Mouse (Mus musculus) lung, adult 18-20 months (tissue): ENCODE measurements around the gene Mpp3.

Source experiments
- DNase-seq, 2 experiments: peaks; one replicate each; pipeline ENCODE4 v3.0.0; 2022; ENCODE audit warnings: mixed read lengths in 2 of 2

The Mpp3 gene

DNA sequence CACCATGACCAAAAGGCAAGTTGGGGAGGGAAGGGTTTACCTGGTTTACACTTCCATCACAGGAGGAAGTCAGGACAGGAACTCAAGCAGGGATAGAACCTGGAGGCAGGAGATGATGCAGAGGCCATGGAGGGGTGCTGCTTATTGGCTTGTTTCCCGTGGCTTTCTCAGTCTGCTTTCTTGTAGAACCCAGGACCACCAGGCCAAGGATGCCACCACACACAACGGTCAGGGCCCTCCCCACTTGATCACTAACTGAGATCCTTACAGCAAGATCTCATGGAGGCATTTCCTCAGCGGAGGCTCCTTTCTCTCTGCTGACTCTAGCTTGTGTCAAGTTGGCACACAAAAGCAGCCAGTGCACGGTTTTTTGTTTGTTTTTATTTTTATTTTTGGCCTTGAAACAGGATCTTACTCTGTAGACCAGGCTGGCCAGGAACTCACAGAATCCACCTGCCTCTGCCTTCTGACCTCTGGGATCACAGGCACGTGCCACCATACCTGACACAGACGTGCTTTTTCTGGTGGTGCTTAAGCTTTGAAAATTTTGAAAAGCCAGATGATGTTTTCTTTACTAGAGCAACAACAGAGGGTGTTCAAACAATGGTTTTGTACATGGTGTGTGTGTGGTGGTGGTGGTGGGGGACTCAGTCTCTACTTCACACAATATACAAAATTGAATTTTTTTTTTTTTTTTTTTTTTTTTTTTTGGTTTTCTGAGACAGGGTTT lies at the start of gene Mpp3:
Gene Mpp3 (minus strand): TSS at position 375 of the 730 bp plus-strand sequence.
- no peak for DNase-seq

GRCm38 (mm10) chr11:102073722-102074121 lies 45.5 kb upstream of the Mpp3 start:
- no peak for DNase-seq

DNA sequence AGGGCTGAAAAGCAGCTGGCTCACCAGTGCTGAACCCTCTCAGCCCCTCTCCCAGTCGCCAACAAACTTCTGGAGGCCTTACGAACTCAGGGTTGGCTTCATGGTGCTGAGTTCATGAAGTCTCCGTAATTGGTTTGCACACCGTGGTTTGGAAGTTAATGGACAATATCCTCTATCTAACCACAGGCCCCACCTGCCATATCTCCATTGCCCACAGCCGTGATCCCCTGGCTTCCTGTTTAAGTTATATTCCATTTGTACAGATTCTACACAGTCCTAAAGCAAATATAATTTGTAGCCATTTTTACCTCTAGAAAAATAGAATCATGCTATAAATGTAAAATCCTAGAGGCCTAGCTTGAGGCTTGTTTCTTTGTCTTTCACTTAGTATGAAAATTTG lies 44.5 kb upstream of the Mpp3 start:
- DNase-seq: no peak

DNA sequence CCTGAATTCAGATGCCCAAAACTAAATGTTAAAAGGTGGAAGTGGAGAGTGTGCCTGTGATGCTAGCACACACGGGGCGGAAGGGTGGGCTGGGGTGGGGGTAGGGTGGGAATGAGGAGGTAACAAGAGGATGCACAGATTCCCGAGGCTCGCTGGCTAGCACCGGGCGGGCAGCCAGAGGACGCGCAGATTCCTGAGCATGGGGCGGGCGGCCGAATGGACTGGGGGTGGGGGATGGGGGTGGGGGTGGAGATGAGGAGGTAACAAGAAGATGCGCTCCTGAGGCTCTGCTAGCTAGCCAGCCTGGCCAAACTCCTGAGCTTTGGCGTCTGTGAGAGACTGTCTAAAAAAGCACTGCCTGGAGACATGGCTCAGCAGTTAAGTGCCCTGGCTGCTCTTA lies 42.2 kb upstream of the Mpp3 start:
- no peak for DNase-seq

DNA sequence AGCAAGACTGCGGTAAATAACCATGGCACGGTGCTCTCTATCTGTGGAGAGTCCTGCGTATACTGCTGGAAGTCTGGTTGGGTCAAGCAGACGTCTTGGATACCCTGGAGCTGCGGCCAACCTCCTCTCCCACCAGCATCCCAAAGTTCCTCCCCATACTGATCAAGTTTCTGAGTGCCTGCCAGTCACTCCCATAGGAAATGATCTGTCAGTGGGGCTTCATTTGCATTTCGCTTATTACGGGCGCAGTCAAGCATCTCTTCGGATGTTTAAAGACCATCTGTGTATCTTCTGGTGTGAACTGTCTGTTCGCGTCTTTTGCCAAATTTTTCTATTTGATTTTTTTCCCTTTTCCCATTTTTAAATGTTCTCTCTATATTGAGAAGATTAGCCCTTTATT lies 41.4 kb upstream of the Mpp3 start:
- DNase-seq: no peak

- DNase-seq: no peak
These were observed 40.7 kb upstream of the Mpp3 start for GRCm38 (mm10) chr11:102068969-102069368.

- DNase-seq: no peak
These were observed 34.8 kb upstream of the Mpp3 start for GRCm38 (mm10) chr11:102063076-102063475.

- DNase-seq: no peak
These were observed 33.7 kb upstream of the Mpp3 start for GRCm38 (mm10) chr11:102061941-102062473.

GRCm38 (mm10) chr11:102061236-102061940 lies 33.1 kb upstream of the Mpp3 start:
- DNase-seq: peak; percentile 66 to 74

- DNase-seq: peak in 1 of 2 experiments; percentile 54
These were observed 25.6 kb upstream of the Mpp3 start for GRCm38 (mm10) chr11:102053847-102054246.

GRCm38 (mm10) chr11:102053183-102053582 lies 24.9 kb upstream of the Mpp3 start:
- DNase-seq: peak in 1 of 2 experiments; percentile 14

GRCm38 (mm10) chr11:102052697-102053096 lies 24.4 kb upstream of the Mpp3 start:
- no peak for DNase-seq

DNA sequence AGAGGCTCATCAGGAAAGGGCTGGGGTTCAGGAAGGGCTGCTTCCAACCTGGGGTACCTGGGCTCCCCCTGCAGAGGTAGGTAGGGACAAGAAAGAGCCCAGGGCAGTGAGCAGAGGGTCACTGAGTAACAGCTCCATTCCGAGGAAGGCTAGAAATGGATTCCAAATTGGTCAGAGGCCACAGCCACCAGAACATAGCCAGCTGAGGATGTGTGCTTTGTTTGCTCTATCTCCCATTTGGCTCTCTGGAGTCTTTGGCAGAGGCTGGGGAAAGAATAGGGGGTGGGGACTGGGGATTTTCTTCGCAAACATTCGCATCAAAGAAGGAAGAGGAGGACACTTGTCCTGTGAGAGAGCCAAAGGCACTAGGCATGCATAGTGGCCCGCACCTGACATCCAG lies 23.7 kb upstream of the Mpp3 start:
- DNase-seq: peak in 1 of 2 experiments; percentile 40

GRCm38 (mm10) chr11:102051541-102051940 lies 23.3 kb upstream of the Mpp3 start:
- peak; percentile 70 to 84 for DNase-seq

DNA sequence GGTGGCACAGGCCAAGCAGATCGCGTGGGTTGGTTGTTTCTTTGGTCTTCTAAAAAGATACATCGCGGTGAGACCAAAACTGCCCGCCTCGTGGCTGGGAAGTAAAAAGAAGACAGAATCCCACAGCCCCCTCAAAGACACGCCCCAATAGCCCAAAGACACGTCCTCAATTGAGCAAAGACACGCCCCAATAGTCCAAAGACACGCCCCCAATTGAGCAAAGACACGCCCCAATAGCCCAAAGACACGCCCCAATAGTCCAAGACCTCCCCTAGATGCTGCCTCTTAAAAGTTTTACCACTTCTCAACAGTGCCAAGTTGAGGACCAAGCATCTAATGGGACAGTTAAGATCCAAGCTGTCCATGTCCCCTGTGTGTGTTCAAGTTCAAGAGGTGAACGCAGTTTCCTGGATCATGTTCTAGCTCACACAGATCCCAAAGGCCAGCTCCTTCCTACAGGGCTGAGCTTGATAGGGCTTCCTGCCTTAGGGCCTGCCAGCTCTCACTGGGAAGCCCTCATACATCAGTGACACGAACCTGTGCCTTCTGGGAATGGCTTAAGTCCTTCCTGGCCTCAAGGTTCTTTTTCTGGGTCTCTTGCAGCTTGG lies 21.7 kb upstream of the Mpp3 start:
- DNase-seq: peak in 1 of 2 experiments; percentile 18

- no peak for DNase-seq
These were observed 18.3 kb upstream of the Mpp3 start for GRCm38 (mm10) chr11:102046607-102047006.

DNA sequence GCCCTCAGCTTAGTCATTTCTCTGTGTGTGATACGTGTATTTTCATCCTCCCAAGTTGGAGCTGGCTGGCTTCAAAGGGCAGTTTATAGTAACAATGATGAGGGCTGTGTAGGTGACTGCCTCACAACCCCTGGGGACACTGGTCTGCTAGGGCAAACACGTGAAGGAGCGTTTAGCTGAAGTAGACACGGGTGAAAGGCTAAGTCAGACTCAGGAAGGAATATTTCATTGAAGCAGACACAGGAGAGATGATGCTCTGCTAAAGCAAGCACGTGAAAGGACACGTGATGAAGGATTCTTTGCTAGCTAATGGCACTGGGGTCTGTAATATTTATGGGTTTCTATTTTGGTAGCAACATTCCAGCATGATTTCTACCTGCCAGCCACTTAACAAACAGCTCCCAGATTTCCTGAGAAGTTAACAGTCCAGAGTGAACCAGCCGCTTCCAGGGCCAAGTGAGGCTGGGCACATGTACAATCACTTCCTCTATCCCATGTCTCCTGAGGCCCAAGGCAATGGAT lies 16.5 kb upstream of the Mpp3 start:
- no peak for DNase-seq

DNA sequence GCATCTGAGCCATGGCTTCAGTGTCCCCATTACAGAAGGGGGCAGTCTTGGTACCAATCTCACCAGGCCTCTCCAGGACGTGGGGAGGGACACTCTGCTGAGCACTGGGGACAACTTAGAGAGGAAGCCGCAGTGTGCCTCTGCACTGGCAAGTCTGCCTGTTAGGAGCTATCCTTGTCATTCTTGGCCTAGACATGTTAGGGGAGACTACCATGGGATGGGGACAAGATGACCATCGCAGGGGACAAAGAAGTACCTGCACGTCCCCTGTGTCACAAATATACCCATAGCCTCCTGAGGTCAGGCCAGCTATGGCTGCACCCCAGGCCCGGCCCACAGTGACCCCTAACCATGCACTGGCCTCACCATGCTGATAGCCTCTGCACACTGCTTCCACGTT lies 15.1 kb upstream of the Mpp3 start:
- DNase-seq: no peak

DNA sequence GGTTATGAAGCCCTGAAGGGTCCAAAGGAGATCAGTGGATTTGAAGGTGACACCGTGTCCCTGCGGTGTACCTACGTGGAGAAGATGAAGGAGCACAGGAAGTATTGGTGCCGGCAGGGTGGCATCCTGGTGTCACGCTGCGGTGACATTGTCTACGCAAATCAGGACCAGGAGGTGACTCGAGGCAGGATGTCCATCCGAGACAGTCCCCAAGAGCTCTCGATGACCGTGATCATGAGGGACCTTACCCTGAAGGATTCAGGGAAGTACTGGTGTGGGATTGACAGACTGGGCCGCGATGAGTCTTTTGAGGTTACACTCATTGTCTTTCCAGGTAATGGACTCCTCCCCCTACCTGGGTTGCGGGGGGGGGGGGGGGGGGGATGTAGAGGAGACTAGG lies 14.7 kb upstream of the Mpp3 start:
- DNase-seq: no peak

DNA sequence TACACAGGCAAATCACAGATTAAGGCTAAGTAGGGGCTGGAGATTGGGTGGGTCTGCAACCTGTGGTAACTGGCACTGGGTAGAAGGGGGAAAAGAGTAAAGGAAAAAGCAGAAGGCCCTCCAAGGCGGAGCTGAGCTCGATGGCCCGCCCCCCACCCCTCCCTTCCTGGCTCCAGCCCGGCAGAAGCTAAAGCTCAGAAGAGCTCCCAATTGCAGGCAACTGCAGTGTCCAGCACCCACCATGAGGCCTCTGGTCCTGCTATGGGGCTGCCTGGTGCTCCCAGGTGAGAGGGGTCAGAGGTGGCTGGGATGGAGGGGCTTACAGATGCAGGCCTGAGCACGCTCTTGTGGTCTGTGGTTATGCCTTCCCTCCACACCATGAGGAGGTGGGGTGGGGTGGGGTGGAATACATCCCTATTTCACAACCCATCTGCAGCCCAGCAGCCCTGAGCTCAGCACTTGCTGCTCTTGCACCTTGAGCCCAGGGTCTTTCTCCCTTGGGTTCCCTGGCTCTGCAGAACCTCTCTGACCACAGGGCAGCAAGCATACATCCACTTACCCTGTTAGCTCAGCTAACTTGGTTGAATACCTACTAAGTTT lies 13.2 kb upstream of the Mpp3 start, which contains the start of gene Cd300lg:
Gene Cd300lg (plus strand): TSS at position 160 of the 600 bp plus-strand sequence.
- no peak for DNase-seq

- no peak for DNase-seq
These were observed 12.4 kb upstream of the Mpp3 start for GRCm38 (mm10) chr11:102040646-102041045.

- peak; percentile 88 to 91 for DNase-seq
These were observed 11.9 kb upstream of the Mpp3 start for GRCm38 (mm10) chr11:102040138-102040524.
